Mouse (Mus musculus) lung, postnatal 4 days (tissue): ENCODE results near the gene Olfr279.
"Not testable (repeated sequence)": the region's sequence is repeated elsewhere in the genome, so short reads cannot be mapped to it uniquely, and the experiment has no call there.

Source experiments
- DNase-seq, 2 experiments: peaks; one replicate each; pipeline ENCODE4 v3.0.0; 2021

Olfr279 gene

DNA sequence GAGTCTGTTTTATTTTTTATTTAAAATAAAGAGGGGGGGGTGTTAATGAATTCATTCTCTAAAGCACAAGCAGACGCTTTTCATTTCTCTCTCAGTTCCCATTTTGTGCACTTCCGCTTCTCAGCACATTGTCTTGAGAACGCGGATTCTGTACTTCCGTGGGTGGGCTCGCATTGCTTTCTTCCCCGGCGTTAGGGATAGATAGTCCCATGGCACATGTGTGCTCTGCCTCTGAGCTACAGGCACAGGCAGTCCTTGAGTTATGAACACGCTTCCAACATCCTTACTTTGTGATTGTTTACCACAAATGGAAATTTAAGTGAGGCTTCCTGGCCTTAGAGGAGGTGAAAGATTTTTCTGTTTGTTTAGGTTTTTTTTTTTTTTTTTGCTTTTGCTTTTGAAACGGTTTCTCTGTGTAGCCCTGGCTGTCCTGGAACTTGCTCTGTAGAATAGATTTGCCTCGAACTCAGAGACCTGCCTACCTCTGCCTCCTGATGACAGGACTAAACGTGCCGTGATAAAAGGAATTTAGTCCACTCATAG is 19.3 kb downstream of the Olfr279 start:
- peak in 1 of 2 experiments; percentile 45 for DNase-seq

DNA sequence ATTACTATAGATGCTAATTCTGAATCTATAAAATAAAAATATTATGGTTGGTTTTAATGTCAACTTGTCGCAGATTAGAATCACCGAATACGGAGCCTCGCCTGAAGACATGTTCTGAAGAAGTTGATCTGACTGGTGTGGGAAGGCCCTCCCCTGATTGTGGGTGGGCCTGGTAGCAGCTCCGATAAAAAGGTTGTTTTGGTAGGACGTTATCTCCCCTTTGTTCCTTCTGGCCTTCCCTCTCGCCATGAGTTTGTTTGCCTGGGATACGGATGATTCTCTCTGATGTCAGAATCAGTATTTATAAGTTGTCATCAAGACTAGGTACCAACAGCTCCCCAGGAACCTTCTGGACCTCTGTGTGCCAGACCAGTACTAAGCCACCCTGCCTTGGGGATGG is 20.0 kb downstream of the Olfr279 start:
- DNase-seq = no peak

DNA sequence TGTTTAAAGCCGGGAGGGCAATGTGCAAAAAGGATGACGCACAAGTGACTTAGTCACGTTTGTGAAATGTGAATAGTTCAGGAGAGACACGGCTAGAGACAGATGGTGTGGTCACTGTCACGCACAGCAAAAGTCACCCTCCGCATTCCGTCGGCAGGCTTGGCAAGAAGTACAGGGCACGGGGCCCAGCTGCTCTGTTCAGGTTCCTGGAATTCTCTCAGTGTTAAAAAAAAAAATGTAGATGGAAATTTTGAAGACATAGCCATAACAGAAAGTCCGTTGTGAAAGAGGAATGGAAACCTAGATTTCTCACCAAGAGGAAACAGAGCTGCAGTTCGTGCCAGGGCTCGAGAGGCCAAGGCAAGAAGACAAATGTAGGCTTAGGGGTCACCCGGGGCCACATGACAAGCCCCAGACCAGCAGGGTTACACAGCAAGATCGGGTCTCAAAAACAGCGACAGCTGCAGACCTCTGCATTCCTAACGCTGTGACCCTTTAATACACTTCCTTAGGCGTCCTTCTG is 20.7 kb downstream of the Olfr279 start:
- DNase-seq = peak; percentile 68 to 84

DNA sequence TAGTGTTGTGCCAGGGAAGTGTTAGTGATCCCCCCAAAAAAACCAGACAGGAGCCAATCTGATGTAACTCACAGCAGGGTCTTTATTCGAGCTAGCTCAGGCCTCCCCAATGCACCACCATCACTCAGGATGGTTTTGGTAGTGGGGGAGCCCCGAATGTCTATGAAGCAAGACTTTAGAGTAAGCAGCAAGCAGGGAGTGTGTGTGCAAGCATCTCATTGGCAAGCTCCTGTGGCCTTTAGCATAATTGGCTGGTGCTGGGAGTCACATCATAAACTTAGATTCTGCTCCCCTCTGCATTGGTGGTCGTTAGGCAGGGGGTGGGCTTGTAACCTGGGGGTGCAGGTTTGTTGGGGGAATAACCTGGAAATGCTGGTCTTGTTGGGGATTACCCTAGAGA is 21.5 kb downstream of the Olfr279 start:
- not testable (repeated sequence) for DNase-seq

DNA sequence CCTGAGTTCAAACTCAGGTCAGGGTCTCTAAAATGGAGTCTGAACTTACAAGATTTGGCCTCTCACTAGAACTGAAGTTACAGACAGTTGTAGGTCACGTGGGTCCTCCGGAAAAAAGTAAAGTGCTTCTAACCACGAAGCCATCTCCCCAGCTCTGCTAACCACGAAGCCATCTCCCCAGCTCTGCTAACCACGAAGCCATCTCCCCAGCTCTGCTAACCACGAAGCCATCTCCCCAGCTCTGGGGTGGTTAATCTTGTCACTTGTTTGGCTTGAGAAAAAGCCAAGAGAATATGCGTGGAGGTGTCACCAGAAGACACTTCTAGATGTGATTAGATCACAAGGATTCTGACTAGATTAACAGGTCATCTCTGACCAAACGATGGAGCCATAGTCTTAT is 21.9 kb downstream of the Olfr279 start:
- no peak for DNase-seq

DNA sequence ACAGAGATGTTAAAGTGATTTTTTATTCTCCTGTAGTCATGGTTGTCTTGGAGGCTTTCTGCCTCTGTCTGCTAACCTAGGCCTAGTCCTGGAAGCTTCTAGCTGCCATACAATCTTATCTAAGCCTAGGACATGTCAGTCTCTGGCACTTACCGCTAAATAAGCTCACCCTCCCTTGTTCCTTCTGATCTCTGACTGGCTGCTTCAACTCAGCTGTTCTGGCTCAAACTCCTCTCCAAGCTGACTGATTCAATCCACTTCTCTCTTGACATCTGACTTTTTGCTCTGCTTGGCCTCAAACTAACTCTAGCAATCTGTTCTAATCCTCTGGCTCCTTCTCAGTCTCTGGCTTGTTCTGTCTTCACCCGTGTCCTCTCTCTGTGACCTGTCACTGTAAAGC is 22.6 kb downstream of the Olfr279 start:
- DNase-seq = not testable (repeated sequence)

DNA sequence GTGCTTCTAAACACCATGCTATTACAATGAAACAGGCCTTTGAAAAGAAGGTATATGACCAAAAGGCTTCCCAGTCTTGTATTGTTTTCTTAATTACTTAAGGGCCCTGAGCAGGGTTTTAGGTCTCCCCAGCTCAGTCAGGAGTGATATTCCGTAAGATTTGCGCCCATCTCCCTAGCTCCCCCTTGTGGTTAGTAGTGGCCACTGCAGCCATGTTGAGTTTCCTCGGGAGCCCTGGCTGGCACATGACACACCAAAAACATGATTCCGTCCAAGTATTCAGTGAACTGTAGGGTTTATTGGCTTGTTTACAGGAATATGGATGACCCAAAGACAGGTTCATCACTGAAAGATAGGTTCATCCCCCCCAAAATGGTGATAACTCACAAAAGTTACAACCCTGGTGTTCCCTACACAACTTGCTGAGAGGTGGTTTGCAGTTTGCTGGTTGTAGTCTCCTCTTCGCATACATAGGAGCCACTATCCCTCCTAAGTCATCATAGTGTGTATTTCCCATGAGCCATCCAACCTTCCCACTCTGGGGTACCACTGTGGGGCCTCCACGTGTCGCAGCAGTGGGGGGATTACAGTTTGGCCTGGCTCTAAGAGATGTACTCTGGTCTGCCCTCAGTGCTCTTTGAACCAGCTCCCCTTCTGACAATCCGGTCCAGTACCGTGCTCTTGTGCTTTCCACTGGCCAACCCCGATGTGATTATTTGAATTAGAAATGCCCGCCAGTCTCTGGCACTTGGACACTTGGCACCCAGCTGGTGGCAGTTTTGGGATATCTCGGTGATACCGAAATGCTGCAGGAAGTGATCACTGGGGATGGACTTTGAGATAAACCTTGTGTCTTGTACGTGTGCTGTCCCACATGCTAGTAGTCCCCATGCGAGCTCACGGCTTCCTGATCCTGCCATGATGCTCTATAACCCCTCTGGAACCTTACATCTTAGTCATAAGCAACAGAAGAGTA is 25.5 kb downstream of the Olfr279 start:
- DNase-seq = peak; percentile 47 to 76

DNA sequence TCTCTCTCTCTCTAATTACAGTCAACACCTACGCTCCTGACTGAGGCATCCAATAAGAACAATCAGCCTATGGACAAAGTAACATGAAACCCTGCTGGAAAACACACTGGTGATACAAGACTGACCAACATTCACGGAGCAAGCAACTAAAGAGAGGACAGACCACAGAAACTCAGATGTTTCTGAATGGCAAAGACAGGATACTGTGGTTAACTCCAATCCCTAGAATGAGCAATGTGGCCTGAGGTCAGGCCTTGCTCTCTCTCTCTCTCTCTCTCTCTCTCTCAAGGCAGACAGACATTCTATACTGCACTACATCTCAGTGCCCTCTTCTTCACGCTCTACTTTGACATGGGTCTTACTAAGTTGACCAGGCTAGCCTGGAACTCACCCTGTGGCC is 29.0 kb downstream of the Olfr279 start:
- no peak for DNase-seq

DNA sequence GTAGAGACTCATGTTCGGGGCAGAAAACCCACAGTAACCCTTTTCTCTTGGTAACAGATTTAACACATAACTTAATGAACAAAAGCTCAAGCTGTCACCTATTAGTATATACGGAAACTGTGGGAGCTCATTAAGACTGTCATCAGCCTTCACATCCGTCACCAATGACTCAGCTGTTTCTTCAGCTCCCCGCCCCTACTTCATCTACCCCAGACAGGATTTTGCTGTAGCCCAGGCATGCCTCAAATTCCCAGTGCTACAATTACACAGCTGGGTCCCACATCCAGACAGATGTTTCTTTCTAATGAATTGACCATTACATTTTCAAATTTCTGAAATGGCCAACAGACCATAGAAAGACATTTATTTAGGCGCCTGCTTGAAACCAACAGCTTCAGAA is 33.9 kb downstream of the Olfr279 start:
- DNase-seq = no peak

DNA sequence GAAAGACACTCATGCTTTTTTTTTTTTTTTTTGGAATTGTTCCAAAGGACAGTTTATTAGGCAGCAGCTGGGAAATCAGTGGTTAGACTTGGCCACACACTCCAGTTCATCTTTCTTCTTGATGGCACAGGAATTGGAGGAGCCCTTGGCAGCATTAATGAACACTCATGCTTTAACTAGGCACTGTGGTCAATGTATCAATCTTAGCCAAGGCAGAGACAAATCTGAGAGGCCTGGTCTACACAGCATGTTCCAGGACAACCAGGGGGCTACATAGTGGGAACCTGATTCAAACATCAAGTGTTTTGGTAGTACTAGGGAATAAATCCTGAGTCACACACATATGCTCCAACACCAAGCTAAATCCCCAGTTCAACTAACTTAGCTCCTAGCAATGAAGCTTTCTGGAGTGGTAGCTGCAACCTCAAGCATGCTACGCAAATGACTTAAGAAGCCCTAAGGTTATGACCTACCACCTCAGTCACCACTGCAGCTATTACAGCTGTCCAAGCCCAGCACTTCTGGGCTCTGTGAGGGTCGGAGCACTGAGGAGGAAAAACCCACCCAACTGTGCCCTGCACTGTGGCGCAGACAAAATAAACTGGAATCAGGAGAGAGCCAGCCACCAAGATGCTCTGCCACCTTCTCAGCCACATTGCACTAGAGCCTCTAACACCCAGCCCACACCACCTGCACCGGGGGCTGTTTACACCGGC is 35.0 kb downstream of the Olfr279 start:
- DNase-seq = no peak

DNA sequence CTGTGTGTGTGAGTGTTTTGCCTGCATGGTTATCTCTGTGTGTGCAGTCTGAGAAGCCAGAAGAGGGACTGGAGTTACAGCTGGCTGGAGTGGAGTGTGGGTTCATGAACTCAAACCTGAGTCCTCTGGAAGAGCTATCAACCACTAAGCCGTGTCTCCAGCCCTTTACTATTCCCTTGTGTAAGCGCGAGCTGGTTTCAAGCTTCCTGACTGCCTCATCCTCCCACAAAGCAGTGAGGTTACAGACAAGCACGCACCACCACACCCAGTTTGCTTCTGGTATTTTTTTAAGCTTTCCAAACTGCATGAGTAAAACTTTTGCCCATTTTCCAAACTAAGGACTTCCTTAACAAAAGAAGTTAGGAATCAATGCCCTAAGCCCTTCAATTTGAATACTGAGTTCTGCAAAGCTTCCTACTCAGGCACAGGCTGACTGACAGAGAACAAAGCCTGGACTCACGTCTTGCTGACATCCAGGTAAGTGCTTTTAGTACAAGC is 35.9 kb downstream of the Olfr279 start:
- DNase-seq = no peak

DNA sequence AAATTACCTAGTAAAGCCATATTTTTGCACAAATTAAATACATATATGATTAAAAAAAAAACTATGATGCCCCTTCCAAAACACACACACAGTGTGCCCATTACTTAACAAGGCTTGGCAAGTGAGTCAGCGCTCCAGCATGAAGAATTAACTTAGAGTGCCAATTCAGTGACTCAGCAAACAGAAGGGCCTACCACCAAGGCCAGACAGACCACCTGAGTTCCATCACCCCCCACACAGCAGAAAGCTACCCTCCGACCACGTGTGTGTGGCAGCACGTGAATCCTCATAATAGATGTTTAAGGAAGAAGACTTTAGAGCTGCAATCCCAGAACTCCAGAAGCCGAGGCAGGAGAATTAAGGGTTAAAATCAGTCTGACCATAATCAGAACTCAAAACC is 40.1 kb downstream of the Olfr279 start:
- no peak for DNase-seq

DNA sequence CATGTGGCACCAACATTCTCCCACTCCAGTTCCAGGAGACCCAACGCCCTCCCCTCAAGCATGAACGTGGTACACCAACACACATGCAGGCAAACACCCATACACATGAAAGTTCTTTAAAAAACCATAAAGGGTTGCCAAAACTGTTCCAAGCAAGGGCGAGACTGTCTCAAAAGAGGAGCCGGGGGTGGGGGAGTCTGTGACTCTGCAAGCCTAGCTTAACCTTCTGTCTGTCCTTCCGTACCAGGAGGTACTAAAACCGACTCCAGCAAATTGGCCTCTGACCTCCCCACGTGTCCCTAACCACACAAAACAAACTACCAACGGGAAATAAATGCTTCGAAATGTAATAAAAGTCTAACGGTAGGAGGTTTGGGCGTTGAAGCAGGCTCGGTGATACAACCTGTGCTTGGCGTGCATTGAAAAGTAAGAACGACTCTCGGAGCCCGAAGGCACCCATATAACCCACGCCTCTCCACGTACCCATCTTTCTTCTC is 40.9 kb downstream of the Olfr279 start:
- no peak for DNase-seq

DNA sequence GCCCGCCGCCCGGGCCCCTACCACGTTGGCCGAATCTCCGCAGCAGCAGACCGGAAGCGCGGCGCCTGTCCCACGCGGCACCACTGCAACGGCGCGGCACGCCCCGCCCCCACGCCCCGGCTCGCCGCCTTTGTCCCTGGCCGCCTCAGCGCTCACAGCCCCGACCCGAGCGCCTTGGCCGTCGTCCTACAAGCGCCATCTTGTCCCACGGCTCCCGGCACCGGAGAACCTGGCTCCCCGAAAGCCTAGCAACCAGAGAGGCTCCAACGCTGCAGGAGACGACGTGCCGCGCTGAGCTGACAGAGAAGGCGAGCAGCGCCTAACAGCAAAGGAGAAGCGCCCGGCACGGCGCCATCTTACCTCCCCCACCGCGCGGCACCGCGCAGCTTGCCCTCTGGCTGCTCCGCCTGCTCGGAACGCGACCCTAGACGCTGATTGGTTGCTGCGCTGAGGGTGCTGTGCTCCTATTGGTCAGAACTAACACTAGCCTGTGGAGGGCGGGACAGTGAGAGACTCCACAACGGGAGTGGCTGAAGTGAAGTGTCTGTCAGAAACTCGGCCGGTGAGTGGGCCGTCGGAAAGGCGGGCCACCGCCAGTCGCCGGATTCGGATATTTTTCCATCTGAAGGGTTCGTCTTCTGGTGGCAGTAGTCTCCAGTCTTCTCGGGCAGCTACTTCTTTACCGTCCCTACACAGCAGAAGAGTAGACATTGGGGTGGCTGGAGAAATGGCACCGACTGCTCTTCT is 41.9 kb downstream of the Olfr279 start, which contains the start of gene Kansl2:
Kansl2 (minus strand) TSS at position 384 of the 747 bp plus-strand sequence.
- DNase-seq = peak; percentile 99

DNA sequence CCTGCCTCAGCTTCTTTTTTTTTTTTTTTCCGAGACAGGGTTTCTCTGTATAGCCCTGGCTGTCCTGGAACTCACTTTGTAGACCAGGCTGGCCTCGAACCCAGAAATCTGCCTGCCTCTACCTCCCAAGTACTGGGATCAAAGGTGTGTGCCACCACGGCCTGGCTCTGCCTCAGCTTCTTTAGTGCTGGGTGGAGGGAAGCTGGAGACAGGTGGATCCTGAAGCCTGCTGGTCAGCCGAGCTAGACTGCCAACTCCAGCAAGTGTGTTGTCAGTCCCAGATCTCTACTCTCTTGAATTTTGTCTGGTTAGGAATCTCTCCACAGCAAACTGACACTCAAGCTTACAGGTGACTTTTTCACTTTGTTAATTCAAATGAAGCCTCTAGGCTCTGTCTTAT is 43.7 kb downstream of the Olfr279 start:
- no peak for DNase-seq

DNA sequence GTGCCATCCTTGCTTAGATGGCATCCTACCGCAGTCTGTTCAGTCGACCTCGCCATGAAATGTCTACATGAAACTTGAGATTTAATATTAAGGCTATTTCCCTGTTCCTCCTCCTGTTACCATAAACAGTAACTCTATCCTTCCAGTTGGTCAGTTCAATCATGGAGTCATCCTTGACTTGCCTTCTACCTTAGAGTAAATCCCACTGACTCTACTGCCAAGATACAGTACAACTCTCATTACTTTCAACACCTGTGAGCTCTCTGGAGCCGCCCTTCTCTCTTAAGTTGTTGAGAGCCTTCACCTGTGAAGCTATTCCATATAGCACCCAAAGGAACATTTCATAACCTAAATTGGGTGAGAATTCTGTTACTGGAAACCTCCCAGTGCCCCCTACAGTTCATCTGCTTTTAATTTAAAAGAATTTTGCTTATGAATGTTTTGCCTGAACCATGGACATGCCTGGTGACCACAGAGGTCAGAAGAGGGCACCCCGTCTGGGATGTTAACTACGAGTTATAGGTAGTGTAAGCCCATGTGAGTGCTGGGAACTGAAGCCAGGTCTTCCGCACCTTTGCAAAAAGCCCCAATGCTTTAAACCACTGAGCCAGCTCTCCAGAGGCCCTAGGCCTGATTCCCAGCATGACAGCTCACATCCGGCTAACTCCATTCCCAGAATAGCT is 44.8 kb downstream of the Olfr279 start:
- no peak for DNase-seq

DNA sequence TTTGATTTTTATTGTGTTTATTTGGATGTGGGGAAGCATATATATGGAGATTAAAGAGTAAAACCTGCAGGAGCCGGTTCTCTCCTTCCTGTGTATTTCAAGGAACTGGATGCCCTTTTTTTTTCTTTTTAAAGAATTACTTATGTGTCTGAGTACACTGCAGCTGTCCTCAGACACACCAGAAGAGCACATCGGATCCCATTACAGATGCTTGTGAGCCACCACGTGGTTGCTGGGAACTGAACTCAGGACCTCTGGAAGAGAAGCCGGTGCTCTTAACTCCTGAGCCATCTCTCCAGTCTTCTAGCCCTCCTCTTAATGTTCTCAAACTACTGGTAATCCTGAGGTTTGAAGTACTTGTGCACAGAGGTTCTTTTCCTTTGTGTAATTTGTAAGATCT is 45.7 kb downstream of the Olfr279 start:
- no peak for DNase-seq

DNA sequence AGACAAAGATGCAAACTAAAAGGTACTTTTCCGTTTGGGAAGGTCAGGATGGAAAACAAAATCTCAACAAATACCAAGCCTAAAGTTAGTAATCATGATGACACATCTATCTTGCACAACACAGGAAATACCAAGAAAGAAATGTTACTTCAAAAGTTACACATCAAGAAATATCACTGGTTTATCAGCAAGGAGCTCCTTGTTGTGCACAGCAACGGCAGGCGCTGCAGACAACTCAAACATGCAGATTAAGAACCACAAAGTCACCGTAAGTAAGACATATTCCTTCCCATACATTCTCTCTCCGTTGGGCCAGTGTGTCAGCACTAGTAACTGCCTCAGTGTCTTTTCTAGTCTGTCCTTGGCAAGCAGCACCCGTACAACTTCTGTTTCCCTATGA is 48.9 kb downstream of the Olfr279 start:
- DNase-seq = no peak

DNA sequence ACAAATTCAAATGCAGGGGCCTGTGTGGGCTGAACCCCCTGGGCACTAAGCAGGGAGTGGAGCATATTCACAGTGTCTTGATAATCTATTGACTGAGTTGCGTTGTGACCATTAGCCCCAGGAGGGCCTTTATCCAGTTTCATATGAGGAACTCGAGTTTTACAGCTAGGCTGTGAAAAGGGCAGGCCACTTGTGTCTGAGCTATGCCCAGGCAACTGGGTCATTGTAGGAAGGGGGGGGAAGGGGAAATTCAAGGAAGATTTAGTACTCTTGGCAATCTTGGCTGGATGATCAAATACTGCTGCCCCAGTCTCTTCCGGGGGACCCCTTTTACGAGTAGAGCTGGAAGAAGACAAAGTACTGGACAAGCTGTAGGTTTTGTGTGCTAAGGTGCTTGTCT is 51.1 kb downstream of the Olfr279 start:
- DNase-seq = no peak

DNA sequence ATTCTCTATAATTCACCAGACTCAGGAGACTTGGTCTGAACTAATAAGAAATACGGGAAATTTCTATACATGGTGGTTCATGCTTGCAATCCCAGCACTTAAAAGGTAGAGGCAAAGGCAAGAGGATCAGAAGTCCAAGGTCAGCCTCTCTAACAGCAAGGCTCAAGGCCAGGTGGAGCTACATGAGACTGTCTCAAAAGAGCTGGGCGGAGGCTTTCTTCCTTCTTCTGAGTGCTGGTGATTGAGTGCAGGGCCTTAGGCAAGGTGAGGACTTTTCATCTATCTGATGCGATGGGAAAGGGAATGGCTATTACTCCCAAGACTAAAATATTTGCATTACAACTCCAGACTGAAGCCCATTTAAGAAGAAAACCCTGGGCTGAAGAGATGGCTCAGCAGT is 52.9 kb downstream of the Olfr279 start:
- no peak for DNase-seq

DNA sequence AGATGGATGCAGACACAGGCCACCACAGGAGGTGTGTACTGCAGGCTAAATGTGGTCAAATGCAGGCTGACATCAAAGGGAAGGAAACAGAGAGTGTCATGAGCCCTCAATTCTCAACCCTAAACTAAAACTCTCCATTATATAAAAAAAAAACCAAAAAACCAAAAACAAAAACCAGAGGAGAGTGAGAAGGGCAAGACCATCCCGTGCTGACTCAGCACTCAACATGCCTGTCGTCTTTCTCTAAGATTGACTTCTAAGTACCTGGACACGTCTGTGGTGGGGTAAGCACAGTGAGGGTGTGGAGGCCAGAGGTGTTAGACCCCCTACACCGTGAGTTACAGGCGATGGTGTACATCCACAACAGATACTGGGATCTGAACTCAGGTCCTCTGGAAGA is 54.6 kb downstream of the Olfr279 start:
- DNase-seq = no peak
